Mouse (Mus musculus): ENCODE measurements around the gene Ppp4r2.

Gene Ppp4r2

GRCm38 (mm10) chr6:100833355-100833754 is at the start of gene Ppp4r2:
Gene Ppp4r2, plus strand, starts transcription at chr6:100833622.
- DNase-seq: peak; percentile 93 to 96

- no peak for DNase-seq
Measured at GRCm38 (mm10) chr6:100787726-100788125, 45.7 kb upstream of the Ppp4r2 start.

- no peak for DNase-seq
Measured at GRCm38 (mm10) chr6:100789161-100789560, 44.3 kb upstream of the Ppp4r2 start.

GRCm38 (mm10) chr6:100792055-100792659 is 41.3 kb upstream of the Ppp4r2 start:
- no peak for DNase-seq

- DNase-seq: no peak
Measured at GRCm38 (mm10) chr6:100792973-100793769, 40.3 kb upstream of the Ppp4r2 start.

GRCm38 (mm10) chr6:100795797-100796196 is 37.6 kb upstream of the Ppp4r2 start:
- DNase-seq: no peak

GRCm38 (mm10) chr6:100799290-100799689 is 34.1 kb upstream of the Ppp4r2 start:
- no peak for DNase-seq

- no peak for DNase-seq
Measured at GRCm38 (mm10) chr6:100799766-100800165, 33.7 kb upstream of the Ppp4r2 start.

GRCm38 (mm10) chr6:100800497-100800955 is 32.9 kb upstream of the Ppp4r2 start:
- peak; percentile 72 to 80 for DNase-seq

- no peak for DNase-seq
Measured at GRCm38 (mm10) chr6:100802381-100803083, 30.9 kb upstream of the Ppp4r2 start.

GRCm38 (mm10) chr6:100803250-100803649 is 30.2 kb upstream of the Ppp4r2 start:
- no peak for DNase-seq

- peak; percentile 40 to 48 for DNase-seq
Measured at GRCm38 (mm10) chr6:100807187-100807586, 26.2 kb upstream of the Ppp4r2 start.

- DNase-seq: no peak
Measured at GRCm38 (mm10) chr6:100807746-100808145, 25.7 kb upstream of the Ppp4r2 start.

GRCm38 (mm10) chr6:100808221-100808778 is 25.1 kb upstream of the Ppp4r2 start:
- DNase-seq: no peak

- no peak for DNase-seq
Measured at GRCm38 (mm10) chr6:100810117-100810516, 23.3 kb upstream of the Ppp4r2 start.

- DNase-seq: peak in 1 of 2 experiments; percentile 23
Measured at GRCm38 (mm10) chr6:100811731-100812130, 21.7 kb upstream of the Ppp4r2 start.

GRCm38 (mm10) chr6:100821367-100821766 is 12.1 kb upstream of the Ppp4r2 start:
- DNase-seq: no peak

GRCm38 (mm10) chr6:100823356-100823755 is 10.1 kb upstream of the Ppp4r2 start:
- no peak for DNase-seq

- DNase-seq: no peak
Measured at GRCm38 (mm10) chr6:100824381-100824965, 8.9 kb upstream of the Ppp4r2 start.

GRCm38 (mm10) chr6:100826046-100826445 is 7.4 kb upstream of the Ppp4r2 start:
- DNase-seq: no peak

- DNase-seq: no peak
Measured at GRCm38 (mm10) chr6:100828565-100828964, 4.9 kb upstream of the Ppp4r2 start.

- no peak for DNase-seq
Measured at GRCm38 (mm10) chr6:100829770-100830169, 3.7 kb upstream of the Ppp4r2 start.

GRCm38 (mm10) chr6:100831188-100831587 is 2.2 kb upstream of the Ppp4r2 start:
- no peak for DNase-seq

Data from B cell, adult 2 months (primary cell).